Mouse (Mus musculus) kidney, postnatal 14 days (tissue): ENCODE measurements at regions not wholly inside any gene's neighbourhood (a gene's known extent, or its start where the extent isn't known, plus 50 kb on each side); places are given as distances from the start of the nearest gene placed in this dataset.
A peak's percentile ranks its signal among the peaks of the same experiment; 100 is the strongest.

Experiments used
- DNase-seq: peaks from one replicate; pipeline ENCODE4 v3.0.0; 2022; ENCODE audit warnings: mixed read lengths

- DNase-seq, result peak; percentile 73
Measured at GRCm38 (mm10) chr8:34484551-34485335, 373.2 kb upstream of the Gm10131 start.

DNA sequence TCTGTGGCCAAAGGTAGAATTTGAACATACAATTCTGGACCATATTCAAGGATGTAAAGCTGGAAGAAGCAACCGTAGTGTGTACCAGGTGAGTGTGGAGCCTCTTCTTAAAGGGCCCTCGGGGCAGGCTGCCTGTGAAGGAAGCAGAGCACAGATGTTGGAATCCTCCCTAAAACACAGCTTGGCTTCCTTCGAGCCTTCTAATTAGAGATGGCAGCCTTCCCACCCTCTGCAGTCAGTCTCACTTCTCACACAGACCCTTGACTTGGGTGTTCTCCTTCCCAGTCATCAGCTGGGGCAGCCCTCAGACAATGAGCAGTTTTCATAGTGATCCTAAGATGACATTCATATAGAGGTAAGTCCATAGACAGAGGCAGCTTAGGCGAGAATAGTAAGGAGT is 371.7 kb upstream of the Gm10131 start:
- DNase-seq, result no peak

DNA sequence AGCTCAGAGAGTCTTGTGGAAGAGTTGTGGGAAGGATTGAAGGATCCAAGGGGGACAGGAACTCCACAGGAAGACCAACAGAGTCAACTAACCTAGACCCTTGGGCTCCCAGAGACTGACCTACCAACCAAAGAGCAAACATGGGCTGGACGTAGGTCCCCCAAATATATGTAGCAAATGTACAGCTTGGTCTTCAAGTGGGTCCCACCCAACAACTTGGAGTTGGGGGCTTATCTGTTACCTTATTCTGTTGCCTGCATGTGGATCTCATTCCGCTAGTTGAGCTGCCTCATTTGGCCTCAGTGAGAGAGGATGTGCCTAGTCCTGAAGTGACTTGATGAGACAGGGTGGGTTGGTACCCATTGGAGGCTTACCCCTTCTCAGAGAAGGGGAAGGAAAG is 371.1 kb upstream of the Gm10131 start:
- no peak for DNase-seq

DNA sequence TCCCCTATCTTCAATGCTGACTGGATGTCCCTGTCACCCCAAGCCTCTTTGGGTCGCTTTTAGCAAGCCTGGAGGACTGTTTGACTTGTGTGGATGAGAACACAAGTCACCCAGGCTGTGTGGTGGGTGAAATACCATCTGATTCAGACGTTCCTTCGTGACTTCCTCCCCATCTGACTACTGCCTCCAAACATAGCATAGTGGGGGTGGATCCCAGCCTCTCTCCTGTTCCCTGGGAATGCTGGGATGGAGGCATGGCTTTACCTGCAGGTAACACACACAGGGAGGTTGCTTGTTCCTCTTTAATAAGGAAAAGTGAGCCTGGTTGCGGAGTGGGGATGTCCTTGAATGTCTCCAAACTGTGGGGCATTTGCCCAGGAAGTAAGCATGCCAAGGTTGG is 369.0 kb upstream of the Gm10131 start:
- DNase-seq, result no peak

- no peak for DNase-seq
Measured at GRCm38 (mm10) chr8:34478891-34479290, 367.4 kb upstream of the Gm10131 start.

DNA sequence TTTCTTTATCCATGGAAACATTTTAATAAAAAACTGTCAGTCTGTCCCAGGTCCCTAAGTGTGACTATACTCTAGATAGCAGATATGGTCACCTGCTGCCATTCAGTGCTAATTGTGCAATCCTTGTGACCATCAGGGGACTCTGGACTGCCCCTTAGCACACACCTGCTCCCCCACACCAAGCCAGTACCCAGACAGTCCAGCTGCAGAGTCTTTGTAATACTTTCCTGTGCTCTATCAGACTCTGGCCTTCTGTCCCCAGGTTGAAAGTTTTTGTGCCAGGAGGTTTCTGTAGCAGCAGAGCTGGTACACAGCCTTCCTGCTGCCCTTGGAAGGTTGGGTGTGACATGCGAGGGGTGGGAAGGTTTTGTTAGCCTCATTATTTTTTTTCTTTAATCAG is 366.9 kb upstream of the Gm10131 start:
- no peak for DNase-seq

DNA sequence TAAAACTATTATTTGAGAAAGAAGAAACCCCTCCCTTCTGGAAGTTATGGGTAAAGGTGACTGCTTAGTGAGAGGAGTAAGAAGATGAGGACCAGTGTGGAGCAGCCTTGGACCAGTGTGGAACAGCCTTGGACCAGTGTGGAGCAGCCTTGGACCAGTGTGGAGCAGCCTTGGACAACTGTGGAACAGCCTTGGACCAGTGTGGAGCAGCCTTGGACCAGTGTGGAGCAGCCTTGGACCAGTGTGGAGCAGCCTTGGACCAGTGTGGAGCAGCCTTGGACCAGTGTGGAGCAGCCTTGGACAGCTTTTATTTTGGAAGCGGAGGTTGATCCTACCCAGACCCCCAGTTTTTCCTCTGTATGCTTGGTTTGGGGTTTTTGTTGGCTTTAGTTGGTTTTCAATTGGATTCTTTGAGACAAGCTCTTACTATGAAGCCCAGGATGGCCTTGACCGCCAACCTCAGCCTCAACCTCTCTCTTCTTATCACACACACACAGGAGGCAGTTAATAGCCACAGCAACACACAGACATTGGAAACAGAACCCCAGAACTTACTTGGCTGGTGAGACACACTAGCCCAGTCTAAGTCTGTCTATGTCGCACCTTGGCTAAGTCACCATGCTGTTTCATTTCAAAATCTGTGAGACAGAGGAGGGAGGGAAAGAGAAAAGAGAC is 364.7 kb upstream of the Gm10131 start:
- DNase-seq, result no peak

GRCm38 (mm10) chr8:34474593-34474992 is 363.1 kb upstream of the Gm10131 start:
- DNase-seq, result no peak

- no peak for DNase-seq
Measured at GRCm38 (mm10) chr8:34473769-34474168, 362.2 kb upstream of the Gm10131 start.

DNA sequence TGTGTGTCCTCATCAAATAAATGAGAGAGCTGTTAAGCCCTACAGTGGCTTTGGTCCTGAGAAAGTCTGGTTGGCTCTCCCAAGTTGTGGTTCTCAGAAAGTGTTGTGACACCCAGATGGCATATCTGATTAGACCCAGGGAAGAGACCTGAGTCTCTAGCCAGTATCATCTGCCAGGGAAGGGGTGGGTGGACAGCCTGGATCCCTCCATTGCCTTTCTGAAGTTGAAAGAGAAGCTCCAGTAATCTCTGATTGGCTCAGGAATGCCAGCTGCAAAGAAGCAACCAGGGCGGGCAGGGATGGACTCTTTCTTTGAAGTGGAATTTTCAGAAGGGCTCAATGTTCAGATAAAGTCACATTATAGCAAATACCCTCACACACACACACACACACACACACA is 361.8 kb upstream of the Gm10131 start:
- DNase-seq, result no peak

- no peak for DNase-seq
Measured at GRCm38 (mm10) chr8:34472846-34473245, 361.3 kb upstream of the Gm10131 start.

- DNase-seq, result no peak
Measured at GRCm38 (mm10) chr8:34472434-34472833, 360.9 kb upstream of the Gm10131 start.

DNA sequence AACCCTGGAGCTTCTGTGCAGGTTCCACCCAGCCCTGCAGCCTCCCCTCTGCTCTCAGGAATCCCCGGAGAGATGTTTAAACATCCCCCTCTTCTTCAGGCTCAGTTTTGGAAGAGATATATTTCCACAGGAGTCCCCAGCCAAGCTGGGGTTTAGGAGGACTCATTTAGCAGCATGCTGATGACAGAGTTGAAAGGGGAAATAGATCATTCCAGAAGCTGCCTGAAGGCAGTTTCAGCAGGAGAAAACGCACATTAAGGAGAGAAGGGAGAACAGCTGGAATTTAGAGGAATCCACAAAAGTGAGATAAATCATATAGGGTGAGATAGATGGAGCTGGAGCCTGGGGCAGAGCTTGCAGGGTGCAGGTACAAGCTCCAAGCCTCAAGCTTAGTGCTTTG is 357.6 kb upstream of the Gm10131 start:
- no peak for DNase-seq

DNA sequence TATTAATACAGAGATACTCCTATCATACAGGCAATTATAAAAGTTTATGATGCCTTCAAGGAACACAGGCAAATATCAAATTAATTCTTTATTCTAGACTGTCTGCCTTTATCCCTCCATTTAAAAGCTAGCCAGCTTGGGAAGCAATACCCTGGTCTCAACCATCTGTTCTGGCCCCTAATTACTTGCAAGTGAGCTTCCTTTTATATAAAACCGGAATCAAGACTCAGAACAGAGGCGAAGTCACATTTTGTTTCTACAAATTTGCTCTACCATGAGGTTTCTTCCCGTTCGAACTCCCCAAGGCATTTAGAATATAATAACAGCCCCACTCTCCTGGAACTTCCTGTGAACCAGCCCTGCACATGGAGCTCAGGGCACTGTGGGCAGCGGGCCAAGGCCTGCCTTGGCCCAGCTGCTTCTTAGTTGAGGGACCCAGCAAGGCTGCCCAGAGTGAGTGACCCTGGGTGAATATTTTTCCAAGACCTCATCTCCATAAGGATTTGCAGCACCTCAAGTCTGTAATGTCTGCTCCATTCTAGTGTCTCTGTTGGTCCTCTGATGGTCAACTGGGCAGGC is 355.3 kb upstream of the Gm10131 start:
- no peak for DNase-seq

DNA sequence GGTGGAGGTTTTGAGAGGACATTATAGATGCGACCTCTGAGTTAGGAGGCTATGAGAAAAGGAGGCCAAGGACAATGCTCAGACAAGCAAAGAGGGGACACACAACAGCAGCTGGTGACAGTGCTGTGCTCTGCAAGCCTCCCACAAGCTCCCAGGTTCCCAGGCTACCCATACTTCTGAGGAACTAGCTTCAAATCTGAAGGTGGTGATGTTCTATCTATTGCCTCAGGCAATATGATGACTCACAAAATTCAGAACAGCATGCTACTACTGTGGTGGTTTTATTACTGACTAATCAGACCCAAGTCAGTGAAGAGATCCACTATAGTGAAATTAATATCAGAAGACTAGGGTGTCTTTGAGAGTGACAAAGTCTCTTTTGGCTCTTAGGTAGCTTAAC is 353.9 kb upstream of the Gm10131 start:
- DNase-seq, result no peak

GRCm38 (mm10) chr8:34462262-34462661 is 350.7 kb upstream of the Gm10131 start:
- no peak for DNase-seq

DNA sequence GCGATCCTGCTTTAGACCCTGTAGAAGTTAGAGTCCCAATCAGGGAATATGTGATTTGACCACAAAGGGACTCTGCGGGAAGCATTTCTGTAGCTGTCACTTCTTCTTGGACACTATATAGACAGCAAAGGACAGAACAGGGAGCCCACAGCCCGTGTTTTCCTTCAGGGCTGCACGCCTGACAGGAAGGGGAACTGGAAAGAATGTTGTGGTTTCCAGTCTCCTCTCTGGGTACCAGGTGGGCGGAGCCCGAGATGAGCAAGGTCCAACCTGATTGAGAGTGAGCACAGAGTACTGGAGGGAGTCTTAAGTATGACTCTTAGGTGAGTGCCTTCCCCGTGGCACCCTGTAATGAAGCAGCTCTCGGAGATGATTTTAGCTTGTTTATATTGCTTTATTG is 346.8 kb upstream of the Gm10131 start:
- no peak for DNase-seq

DNA sequence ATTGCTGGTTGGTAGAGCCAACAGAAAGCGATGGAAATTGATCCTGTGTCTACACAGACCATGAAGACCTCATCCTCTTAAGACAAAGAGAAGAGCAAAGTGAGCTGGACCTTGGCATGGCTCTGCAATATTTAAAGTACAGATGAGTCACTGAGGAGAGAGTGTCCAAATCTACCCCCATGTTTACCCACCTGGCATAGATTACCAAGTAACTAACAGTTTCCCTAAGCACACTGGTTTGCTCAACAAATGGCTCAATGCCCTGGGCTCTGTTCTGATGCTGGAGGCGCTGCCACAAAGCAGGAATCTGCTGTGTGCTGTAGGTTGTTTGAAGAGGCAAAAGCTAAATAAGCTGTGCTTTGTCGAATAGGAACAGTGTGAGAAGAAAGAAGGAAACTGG is 345.0 kb upstream of the Gm10131 start:
- DNase-seq, result no peak

DNA sequence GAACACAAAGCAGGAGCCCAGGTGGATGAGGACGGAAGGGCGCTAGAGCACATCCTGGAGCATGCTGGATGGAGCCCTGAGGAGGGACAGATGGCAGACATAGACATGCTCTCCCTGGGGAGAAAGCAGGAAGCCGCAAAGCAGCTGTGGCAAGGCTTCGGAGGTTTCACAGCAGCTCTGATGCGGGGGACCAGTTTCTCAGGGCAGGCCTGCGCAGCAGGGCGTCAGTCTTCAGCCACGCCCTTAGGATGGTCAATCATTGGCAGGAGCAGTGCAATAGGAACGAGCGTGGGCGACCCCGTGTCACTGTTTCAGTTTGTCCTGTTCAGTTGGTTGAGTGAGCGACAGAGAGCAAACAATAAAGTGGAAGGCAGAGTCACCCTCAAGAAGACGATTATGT is 343.8 kb upstream of the Gm10131 start:
- peak; percentile 37 for DNase-seq

DNA sequence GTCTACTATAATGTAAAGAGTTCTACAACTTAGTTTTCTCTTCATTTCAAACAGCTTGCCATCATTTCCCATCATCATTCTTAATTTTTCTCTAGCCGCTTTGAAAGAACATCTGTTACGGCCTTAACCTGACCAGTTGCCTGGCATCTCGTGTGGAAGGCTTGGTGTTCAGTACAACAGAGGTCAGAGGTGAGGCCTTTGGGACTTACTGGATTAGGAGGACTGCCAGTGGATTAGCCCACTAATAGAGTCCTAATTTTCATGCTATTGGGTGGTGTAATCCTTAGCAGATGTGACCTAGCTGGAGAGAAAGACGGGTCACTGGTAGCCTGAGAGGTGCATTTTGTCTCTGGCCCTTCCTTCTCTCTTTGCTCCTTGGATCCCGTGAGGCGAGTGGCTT is 341.3 kb upstream of the Gm10131 start:
- no peak for DNase-seq

- no peak for DNase-seq
Measured at GRCm38 (mm10) chr8:34451211-34452000, 339.9 kb upstream of the Gm10131 start.

DNA sequence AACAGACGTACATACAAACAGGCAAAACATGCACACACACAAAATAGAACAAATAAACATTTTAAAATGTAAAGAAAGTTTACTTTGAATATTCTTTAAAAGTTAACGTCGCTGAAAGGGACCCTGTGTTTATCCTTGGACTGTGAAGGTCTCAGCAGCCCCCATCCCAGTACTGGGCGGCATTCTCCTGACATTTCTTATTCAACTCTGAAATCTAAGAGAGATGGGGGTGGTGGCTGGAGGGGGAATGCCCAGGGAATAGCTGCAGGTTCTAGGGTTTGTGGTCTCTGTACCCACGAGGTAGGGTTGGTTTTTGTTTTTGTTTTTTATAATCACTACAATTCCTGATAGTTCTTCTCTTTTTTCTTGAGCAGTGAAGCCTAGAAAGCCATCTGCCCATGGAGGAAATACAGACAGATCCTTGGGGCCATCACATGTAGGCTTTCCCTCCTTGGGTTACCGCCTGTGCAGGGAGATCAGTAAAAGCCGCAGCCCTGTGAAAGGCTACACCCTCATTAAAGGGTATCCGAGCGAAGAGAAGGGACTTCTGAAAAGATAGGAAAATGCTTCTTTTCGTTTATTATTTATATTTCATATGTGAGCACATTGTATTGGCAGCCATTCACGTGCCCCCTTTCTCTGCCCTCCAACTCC is 338.0 kb upstream of the Gm10131 start:
- DNase-seq, result no peak
